Mouse (Mus musculus): Measurements from ENCODE around the gene Phka1.
"Not testable (repeated sequence)": the region's sequence is repeated elsewhere in the genome, so short reads cannot be mapped to it uniquely, and the experiment has no call there.

GRCm38 (mm10) chrX:102686872-102687271, 42.8 kb upstream of the Phka1 start, which contains the start of gene Gm3880:
- TF ChIP-seq POLR2A (IDR thresholded peaks at IDR 0.05; ENCODE audit: control insufficient read depth in 1 of 2, insufficient read depth in 1 of 2, low read depth in 1 of 2, low read length in 2 of 2, poor library complexity in 1 of 2); CTCF (IDR thresholded peaks at IDR 0.05 in 2 of 3, conservative IDR thresholded peaks at IDR 0.05 in 1 of 3; ENCODE audit: control insufficient read depth in 1 of 3, insufficient read depth in 1 of 3, low read depth in 2 of 3, low read length in 3 of 3, poor library complexity in 1 of 3, severe bottlenecking in 1 of 3); RCOR1 (IDR thresholded peaks at IDR 0.05; ENCODE audit: low read depth, low read length); MAFK (IDR thresholded peaks at IDR 0.05; ENCODE audit: borderline replicate concordance, low read depth, low read length); POLR2AphosphoS5 (IDR thresholded peaks at IDR 0.05; ENCODE audit: borderline replicate concordance, low read depth, low read length); MAX (IDR thresholded peaks at IDR 0.05; ENCODE audit: low read length); RAD21 (IDR thresholded peaks at IDR 0.05; ENCODE audit: low read depth, low read length): not testable (repeated sequence)
